Mouse (Mus musculus) gastrocnemius, postnatal 14 days (tissue): ENCODE results near the gene Zbtb8os. TPM values are rescaled to one million over a fixed set of nuclear protein-coding genes. Genes with fewer than 3 reads are reported as not detected.
"Not testable (repeated sequence)": the region's sequence is repeated elsewhere in the genome, so short reads cannot be mapped to it uniquely, and the experiment has no call there.

Experiments used
- DNase-seq: peaks from one replicate; pipeline ENCODE4 v3.0.0; 2021; ENCODE audit warnings: mixed read lengths
- intact Hi-C: fragments of 180-260 bp; cut with DNase I; formaldehyde crosslinking; loops from one replicate; pipeline ENCODE4 v1.15.1; 2025; ENCODE audit warnings: low total_unique reads
- total RNA-seq, 2 experiments: library from RNA; stranded (reverse); gene quantifications; 2 replicates each; pipeline ENCODE4 v1.2.3; 2021

The Zbtb8os gene
- total RNA-seq, 2 experiments from 2014 or later: 24.0 to 25.1 TPM

DNA sequence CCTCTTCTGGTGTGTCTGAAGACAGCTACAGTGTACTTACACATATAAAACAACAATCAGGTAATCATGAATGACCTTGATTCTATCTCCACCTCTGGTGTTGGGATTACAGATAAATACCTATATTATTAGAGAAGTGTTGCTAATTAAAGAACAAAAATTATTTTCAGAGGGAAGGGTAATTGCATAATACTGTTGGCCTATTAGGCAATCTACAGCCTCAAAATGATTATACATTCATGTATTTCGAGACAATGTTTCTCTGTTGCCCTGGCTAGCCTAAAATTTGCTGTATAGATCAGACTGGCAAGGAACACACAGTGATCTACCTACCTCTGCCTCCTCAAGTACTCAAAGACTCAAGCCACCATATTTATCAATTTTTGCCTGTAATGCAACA lies 12.0 kb upstream of the Zbtb8os start:
- DNase-seq: no peak
- intact Hi-C loops: no loop called here

DNA sequence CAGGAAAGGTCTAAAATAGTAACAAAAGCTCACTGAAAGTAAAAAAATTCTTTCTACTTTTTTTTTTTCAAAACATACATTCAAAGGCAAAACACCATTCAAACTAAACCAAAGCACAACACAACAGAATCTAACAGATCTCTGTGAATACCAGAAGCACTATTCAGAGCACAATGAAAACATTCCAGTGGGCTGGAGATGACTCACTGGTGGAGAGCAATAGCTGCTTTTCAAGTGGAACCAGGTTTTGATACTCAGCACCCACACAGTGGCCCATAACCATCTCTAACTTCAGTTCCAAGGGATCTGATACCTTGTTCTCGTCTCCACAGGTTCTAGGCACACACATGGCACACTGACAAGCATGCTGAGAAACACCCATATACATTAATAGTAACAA lies 10.7 kb upstream of the Zbtb8os start:
- intact Hi-C loops: no loop called here

DNA sequence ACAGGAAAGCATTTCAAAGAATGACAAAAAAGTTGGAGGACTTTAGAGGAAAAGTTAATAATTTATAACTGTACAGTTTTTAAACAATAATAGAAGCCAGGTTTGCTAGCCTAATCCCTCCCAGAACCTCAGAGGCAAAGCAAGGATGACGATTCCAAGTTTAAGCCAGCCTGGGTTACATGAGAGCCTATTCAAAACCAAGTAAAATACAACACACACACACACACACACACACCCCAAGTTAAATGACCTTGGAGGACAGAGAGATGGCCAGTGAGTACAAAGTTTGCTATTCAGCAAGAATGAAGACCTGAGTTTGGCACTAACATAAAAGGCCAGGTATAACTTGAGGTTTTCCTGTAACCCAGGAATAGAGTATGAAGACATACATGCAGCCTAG lies 9.3 kb upstream of the Zbtb8os start:
- no peak for DNase-seq
- intact Hi-C loops: no loop called here

More for the DNA sequence above, 10.7 kb upstream of the Zbtb8os start:
- no peak for DNase-seq

DNA sequence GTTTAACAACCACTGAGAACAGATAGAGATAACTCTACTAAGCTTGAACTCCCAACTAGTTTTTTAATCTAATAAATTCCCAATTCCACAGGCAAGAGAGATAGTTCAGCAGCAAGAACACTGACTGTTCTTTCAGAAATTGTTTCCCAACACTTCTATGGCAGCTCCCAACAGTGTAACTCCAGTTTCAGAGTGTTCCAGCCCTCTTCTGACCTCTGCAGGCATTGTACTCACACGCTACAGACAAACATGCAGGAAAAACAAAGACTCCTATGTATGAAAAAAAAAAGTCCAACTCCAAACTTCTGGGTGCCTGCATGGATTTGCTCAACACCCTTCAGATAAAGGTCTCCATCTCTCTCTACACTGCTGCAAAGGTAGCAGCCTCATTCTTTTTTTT lies 2.6 kb upstream of the Zbtb8os start:
- intact Hi-C loops: no loop called here
- DNase-seq: no peak

DNA sequence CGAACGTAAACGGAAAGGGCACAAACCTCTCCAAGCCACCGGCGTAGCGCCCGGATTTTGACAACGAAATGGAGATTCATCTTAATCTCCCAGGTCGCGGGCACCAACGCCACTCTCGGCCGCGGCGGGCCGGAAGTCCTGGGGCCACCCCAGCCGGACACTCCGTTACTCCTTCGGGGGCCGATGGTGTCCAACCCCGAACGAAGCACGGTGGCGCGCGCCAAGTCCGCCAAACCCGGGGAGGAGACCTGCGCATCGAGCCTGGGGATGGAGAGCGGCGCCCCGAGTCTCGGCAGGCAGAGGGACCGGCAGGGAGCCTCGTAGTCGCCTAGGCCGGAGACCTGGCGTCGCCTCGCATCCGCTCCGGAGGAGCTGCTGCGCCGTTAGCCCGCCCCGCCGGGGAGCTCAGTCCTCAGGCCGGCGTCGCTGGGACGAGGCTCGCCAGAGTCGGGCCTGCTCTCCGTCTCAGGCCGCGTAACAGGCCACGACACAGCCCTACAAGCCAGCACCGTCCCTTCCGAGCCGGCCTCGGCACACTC lies 749 bp upstream of the Zbtb8os start:
- DNase-seq: no peak
- intact Hi-C loops: no loop called here

DNA sequence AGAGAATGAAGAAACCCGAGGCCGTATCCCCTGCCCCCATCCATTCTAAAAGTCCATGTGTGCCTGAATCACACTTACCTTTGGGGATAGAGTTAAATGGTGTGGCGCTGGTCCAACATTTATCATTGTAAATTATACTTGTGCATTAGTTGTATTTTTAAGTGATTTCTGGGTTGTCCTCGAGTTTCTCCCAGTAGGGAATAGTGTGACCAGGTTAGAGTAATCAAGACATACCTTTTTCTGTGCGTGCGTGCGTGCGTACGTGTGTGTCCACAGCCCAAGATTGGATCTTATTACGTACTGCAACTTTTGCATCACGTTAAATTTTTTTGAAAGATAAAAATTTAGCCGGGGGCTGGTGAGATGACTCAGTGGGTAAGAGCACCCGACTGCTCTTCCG lies 796 bp downstream of the Zbtb8os start:
- intact Hi-C loops: no loop called here
- DNase-seq: no peak

DNA sequence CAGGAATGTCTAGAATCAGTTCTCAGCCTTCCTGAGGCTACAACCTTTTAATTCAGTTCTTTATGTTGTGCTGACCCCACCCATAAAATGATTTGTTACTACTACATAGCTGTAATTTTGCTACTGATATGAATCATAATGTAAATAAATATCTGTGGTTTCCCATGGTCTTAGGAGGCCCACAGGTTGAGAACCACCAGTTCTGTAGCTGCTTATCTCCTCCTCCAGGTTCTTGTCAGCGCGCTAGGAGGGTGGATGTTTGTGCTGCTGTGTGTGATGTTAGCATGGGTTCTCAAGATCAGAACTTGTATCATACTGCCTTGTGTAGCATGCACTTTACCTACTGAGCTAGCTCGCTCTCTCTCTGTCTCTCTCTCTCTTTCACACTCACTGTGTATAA lies 4.2 kb downstream of the Zbtb8os start:
- intact Hi-C loops: no loop called here
- DNase-seq: no peak

DNA sequence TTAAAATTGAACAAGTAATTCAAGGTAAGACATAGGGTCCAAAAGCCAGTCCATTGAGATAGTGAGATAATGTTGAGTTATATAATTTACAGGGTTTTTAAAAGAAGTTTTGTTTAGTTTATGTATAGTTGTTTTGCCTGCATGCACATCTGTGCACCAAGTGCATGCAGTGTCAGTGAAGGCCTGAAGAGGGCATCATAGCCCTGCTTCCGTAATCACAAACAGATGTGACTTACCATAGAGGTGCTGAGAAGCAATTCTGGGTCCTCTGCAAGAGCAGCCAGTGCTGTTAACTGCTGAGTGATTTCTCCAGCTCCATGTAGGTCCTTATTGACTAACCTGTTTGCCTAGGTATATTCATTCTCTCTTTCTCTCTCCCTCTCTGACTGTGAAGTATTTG lies 6.4 kb downstream of the Zbtb8os start:
- intact Hi-C loops: no loop called here
- no peak for DNase-seq

DNA sequence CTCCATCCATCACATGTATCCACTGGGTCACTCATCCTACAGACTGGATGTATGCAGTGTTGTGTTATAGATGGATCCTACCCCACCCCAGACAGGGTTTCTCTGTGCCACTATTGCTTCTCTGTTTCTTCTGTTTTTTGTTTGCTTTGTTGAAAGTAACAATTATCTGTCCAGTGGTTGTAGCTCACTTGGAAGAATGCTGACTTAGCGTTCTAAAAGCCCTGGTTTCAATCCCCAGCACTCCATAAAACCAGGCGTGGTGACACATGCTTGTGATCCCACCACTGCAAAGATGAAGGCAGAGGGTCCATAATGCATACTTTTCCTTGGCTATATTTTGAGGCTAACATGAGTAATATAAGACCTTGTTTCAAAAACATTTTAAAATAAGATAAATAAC lies 7.2 kb downstream of the Zbtb8os start:
- intact Hi-C loops: no loop called here
- DNase-seq: no peak

DNA sequence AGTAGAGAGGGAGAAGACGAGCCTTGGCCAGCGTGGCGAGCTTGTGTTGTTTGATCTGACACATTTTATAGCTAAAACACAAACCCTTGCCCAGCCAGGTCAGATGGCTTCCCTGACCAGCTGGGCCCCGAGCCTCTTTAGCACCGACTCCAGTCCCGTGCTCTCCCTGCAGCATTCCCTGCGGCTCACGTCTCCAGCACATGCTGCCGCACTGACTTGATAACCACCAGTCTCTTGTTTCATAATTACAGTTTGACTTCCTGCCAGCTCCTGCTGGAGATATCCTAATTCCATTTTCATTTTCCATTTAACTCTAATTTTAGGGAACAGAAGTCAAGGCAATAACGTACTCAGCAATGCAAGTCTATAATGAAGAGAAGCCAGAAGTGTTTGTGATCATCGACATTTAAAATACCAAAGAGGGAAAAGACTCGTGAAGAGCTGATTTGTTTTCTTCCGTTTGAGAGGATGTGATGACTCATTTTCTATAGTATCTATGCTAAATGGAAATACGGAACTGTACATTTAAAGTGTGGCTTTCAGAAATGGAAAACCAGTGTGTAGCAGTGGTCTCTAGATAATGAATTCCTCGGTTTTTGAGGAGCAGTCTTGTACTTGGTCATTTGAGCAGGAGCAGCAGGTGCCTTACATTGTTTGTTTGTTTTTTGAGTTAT lies 11.1 kb downstream of the Zbtb8os start:
- intact Hi-C loops: no loop called here
- DNase-seq: no peak

DNA sequence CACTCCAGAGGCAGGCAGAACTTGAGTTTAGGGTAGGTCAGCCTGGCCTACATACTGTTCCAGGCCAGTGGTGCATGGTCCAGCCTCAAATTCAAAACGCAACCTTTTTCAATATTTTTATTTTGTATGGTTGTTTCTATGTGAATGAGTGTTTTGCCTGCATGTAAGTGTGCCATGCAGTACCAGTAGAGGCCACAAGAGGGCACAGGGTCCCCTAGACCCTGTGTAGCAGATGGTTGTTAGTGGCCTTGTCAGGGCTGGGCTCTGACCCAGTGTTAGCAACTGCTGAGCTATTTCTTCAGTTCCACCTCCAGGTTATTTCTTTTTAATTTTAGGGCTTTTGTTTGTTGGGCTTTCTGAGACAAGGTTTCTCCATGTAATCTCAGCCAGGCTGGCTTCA lies 15.1 kb downstream of the Zbtb8os start:
- intact Hi-C loops: loop anchor here (2.0 kb wide), 1 partner anchor 106 kb away; no protein-coding TSS in a partner anchor
- DNase-seq: peak; percentile 76

DNA sequence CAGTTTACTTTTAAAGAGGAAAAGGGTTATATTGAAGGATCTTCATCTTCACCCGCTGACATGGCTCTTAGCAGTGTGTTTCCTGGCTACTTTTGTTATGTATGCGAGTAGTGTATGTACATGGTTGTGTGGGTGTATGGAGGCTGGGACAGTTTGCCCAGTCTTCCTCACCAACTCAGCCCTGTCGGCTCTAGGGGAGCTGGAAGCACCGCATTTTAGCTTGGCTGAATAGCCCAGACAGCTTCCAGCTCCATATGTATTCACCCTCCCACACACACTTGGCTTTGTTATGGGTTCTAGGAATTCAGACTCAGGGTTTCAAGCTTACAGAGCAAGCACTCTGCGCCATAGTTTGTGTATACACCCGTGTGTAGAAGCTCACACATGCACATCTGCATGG lies 15.6 kb downstream of the Zbtb8os start:
- no peak for DNase-seq
- intact Hi-C loops: loop anchor here (2.0 kb wide), 1 partner anchor 106 kb away; no protein-coding TSS in a partner anchor

DNA sequence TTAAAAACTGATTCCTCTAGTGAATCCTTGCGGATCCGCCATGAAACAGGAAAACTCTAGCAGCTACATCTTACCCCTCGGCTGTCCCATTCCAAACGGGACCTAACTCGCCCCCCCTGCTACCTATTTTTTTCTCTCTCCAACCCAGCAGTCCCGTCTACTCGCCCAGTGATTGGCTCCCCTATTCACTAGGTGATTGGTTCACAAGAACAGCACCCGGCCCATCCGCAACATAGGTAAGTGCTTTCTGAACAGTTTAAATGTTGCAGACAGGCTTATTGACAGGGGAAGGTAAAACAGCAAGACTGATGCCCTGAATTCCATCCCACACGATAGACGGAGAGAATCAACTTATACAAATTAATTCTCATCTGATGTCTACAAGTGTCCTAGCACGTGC lies 17.7 kb downstream of the Zbtb8os start:
- intact Hi-C loops: no loop called here
- DNase-seq: no peak

DNA sequence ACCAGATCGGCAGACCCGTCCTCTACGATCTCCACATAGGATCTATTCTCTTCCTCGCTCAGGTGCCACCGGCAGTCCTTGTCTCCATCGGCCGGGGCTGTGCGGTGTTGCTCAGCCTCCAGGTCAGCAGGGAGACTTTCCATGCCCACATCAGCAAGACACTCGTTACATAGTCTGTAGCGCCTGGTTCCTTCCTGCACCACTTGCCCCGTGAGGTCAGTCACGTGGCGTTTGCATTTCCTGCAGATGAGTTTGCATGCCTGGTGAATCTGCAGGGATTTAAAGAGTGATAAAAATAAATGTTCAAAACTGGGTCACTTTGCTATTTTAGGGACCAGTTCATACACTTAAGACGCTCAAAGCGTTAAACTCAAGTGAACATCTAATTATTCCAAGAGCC lies 18.7 kb downstream of the Zbtb8os start:
- intact Hi-C loops: loop anchor here (2.0 kb wide), 1 partner anchor 51 kb away; no protein-coding TSS in a partner anchor
- DNase-seq: no peak

DNA sequence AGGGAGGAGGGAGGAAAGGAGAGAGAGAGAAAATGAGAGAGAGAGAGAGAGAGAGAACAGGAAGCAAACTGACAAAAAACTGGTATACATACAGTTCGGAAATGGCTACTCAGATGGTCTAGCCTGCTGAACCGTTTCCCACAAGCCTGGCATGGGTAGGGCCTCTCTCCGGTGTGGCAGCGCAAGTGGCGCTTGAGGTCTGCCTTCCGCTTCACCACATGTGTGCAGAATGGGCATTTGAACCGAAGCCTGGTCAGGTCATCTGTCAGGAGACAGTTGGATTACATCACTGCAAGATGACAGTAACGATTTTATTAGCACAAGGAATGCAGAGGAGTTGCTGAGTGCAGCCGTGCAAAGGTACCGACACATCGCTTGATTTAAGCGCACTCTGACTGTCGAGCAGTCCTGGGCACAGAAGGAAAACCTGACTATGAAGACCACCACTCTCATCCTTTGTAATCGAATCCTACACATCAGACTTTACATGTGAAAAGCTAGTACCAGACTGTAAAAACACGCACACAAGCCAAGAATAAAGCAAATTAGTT lies 22.2 kb downstream of the Zbtb8os start:
- DNase-seq: no peak

DNA sequence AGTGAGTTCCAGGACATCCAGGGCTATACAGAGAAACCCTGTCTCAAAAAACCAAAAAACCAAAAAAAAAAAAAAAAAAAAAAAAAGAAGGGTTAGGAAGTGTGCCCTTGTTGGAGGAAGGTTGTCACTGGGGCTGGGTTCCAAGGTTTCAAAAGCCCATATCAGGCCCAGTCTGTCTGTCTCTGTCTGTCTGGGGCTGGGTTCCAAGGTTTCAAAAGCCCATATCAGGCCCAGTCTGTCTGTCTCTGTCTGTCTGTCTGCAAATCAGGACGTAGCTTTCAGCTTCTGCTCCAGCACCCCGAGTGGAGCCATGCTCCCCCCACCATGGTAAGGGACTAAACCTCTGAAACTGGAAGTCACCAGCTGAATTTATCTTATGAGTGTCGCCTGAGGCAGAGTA lies 26.7 kb downstream of the Zbtb8os start:
- intact Hi-C loops: not testable (repeated sequence)

More for the DNA sequence above, 22.2 kb downstream of the Zbtb8os start:
- intact Hi-C loops: no loop called here

DNA sequence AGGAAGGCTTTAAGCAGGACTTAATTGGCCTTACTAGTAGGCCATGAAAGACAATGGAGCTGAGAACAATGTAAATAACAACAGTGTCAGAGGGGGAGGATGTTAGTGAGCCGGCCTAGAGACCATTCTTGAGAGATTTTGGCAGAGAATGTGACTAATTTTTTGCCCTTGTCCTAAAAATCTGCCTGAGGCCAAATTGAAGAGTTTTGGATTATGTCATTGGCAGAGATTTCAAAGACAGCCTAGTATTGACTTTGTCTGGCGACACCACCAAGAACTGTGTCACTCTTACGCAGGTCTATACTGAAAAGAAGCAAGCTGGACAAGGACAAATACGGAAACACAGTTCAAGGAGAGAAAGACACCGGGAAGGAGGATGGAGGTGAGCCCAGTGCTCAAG lies 27.3 kb downstream of the Zbtb8os start:
- no peak for DNase-seq
- intact Hi-C loops: no loop called here

More for the DNA sequence above, 26.7 kb downstream of the Zbtb8os start:
- not testable (repeated sequence) for DNase-seq

DNA sequence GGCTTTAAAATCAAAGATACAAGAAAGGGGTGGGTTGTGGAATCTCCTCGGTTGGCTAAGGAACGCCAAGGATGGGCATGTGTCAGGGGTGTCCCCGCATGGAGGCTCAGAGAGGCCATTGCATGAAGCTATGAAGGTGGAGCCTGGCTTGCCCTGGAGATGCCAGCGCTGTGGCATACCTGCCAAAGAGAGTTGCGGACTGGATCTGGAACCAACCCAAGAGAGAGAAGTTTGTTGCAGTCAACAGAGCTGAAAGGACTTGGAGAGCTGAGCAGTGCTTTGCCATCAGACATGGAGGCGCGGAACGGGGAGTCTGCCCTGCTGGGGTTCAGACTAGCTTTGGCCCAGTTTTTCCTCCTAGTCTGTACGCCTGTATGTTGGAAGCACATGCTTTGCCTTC lies 28.0 kb downstream of the Zbtb8os start:
- intact Hi-C loops: no loop called here
- DNase-seq: no peak

DNA sequence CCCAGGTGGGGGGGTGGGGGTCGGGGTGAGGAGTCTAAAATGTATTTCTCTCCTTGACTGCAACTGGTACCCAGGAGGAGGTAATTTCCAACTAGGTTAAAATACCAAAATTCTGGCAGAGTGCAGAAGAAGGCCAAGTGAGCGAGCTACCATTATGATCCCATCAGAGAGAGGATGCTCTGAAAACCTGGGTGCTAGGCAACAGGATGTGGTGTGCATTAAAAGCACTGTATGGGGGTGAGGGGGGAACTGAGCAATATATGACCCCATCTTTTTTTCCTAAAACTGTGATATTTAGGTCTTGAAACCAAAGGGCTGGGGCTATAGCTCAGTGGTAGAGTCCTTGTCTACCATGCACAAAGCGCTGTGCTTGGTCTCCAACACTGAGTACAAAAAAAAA lies 28.9 kb downstream of the Zbtb8os start:
- intact Hi-C loops: no loop called here
- DNase-seq: no peak

DNA sequence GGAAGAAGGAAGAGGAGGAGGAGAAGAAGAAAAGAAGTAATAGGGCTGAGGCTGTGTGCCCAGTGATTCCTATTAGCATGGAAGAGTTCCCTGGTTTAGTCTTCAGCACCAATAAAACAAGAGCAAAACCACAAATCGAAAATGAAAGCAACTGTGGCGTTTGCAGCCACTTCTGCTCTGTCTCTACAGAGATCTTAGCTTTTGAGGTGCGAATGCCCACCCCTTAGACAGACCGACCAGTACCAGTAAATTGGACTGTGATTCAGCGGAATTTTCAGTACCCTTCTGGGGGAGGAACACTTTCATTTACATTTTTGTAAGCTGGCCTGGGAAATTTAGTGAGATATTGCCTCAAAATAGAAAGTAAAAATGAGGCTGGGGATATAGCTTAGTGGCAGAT lies 29.7 kb downstream of the Zbtb8os start:
- intact Hi-C loops: no loop called here
- DNase-seq: no peak

DNA sequence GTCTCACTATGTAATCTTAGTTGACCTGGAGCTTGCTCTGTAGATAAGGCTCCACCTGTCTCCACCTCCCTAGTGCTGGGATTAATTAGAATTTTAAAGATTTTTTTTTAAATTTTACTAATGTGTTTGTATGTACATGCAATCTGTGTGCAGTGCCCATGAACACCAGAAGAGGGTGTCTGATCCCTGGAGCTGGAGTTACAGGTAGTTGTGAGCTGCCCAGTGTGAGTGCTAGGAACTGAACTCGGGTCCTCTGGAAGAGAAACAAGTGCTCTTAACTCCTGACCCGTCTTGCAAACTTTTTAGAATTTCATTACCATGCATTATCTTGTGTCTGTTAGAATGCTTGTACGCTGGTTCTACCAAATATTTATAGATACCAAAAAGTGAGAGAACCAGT lies 35.9 kb downstream of the Zbtb8os start:
- intact Hi-C loops: no loop called here
- no peak for DNase-seq
